Mouse (Mus musculus) liver, postnatal 0 days (tissue): ENCODE measurements around the gene Kdm4b. TPM values are rescaled to one million over a fixed set of nuclear protein-coding genes. Genes with fewer than 3 reads are reported as not detected.

ENCODE experiments used
- ATAC-seq: fragments of 200-750 bp; cut with Nextera tagmentation; 2 replicates; pipeline ENCODE4 v1.8.0; 2017; ENCODE audit warnings: mild to moderate bottlenecking, moderate library complexity
- DNase-seq: peaks from one replicate; pipeline ENCODE4 v3.0.0-alpha.2; 2016
- H3K27ac ChIP-seq: fragments of 300-500 bp; sonication (generic); 2 replicates; pipeline ENCODE4 v1.5.1; 2014; ENCODE audit warnings: antibody characterized with exemption, moderate library complexity, mild to moderate bottlenecking, low read depth
- H3K27me3 ChIP-seq: fragments of 300-500 bp; sonication (generic); 2 replicates; pipeline ENCODE4 v1.6.1; 2014; ENCODE audit warnings: low read length, control low read depth, mixed read lengths; ENCODE audit not compliant: insufficient read depth
- H3K36me3 ChIP-seq: fragments of 300-500 bp; sonication (generic); replicated peaks from 2 replicates; pipeline ENCODE4 v1.6.1; 2014; ENCODE audit warnings: mild to moderate bottlenecking, control low read depth, low read length, moderate library complexity, mixed read lengths; ENCODE audit not compliant: insufficient read depth
- H3K4me1 ChIP-seq: fragments of 300-500 bp; sonication (generic); 2 replicates; pipeline ENCODE4 v1.6.1; 2014; ENCODE audit warnings: antibody characterized with exemption, mild to moderate bottlenecking, control low read depth; ENCODE audit not compliant: insufficient read depth
- H3K4me2 ChIP-seq: fragments of 300-500 bp; sonication (generic); 2 replicates; pipeline ENCODE4 v1.6.1; 2014; ENCODE audit warnings: low read depth, mild to moderate bottlenecking, low read length, moderate library complexity, mixed read lengths
- H3K4me3 ChIP-seq: fragments of 300-500 bp; sonication (generic); 2 replicates; pipeline ENCODE4 v1.5.1; 2014; ENCODE audit warnings: low read depth, low read length
- H3K9ac ChIP-seq: fragments of 300-500 bp; sonication (generic); replicated peaks from 2 replicates; pipeline ENCODE4 v1.6.1; 2014; ENCODE audit warnings: mild to moderate bottlenecking, moderate library complexity
- H3K9me3 ChIP-seq: fragments of 300-500 bp; sonication (generic); 2 replicates; pipeline ENCODE4 v1.6.1; 2016; ENCODE audit warnings: mild to moderate bottlenecking, control low read depth, low read length, mixed read lengths
- CTCF ChIP-seq: sonication (generic); IDR thresholded peaks from 2 replicates; pipeline ENCODE4 v1.5.1; 2016; ENCODE audit warnings: antibody characterized with exemption, low read depth
- EP300 ChIP-seq: IDR thresholded peaks from 2 replicates; pipeline ENCODE4 v1.6.1; 2016; ENCODE audit warnings: antibody characterized with exemption, low read depth, mild to moderate bottlenecking
- WGBS: fragments of 180-500 bp; shearing (Covaris S2); extraction: QIAGEN DNeasy Blood & Tissue Kit; methylation state at CpG from one replicate; pipeline ENCODE4 v1.1.7; 2014; ENCODE audit not compliant: insufficient replicate concordance; 5-methylcytosine and 5-hydroxymethylcytosine counted together
- polyA plus RNA-seq: library from polyadenylated mRNA; unstranded; fragments of >200 nt; fragmentation: Nextera tagmentation; extraction: Ambion mirVana; gene quantifications from 2 replicates; pipeline ENCODE4 v1.2.1, GENCODE M21; 2015

The Kdm4b gene
- polyA plus RNA-seq, 1 experiment from 2014 or later = 5.8 TPM

DNA sequence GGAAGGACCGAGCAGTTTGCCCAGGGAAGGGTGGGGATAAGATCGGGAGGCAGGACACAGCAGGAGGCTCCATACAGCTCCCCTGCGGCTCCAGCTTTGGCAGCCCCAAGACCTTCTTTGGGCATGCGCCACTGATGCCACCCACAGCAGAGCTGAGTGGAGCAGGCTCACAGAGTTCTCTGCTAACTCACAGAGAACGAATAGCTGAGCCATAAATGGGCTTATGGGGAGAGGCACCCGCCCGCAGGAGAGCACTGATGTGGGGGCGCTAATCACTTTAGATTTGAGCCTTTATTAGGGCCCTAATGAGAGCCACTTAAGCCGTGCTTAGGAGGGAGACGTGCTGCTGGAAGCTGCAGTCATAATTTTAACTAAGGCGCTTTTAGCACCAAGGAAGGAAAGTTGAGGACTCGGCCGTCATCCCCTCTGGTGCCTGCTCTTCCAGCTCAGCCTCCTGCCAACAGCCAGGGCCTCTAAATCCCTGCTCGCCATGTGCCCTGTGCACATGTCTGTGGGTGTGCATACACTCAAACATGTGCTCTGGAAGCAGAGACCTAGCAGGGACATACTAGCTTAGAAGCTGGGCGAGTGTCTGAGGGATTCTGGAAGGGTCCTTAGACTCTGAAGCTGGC lies 45.3 kb downstream of the Kdm4b start:
- H3K4me1 ChIP-seq = peaks cover 8% of the 10 kb centered on the region; the same call in 1 of the 2 replicates
- H3K27me3 ChIP-seq = no peaks in the 10 kb centered on the region
- no peaks in the 10 kb centered on the region for H3K9me3 ChIP-seq
- no peak for DNase-seq
- ATAC-seq = no peak
- peaks cover 7% of the 10 kb centered on the region for H3K36me3 ChIP-seq
- WGBS = 84% methylated on average over 15 of the region's 15 CpGs
- no peak overlapping the region for H3K27ac ChIP-seq
- no peak overlapping the region for H3K4me3 ChIP-seq
- TF ChIP-seq EP300 = no peak
- no peak for TF ChIP-seq CTCF
- H3K4me2 ChIP-seq = no peak overlapping the region
- H3K9ac ChIP-seq = no peak overlapping the region

- TF ChIP-seq EP300 (no peak), CTCF (peak; percentile 26)
- Histone ChIP-seq H3K4me3 (no peak overlapping the region), H3K4me1 (peaks cover 8% of the 10 kb centered on the region; the same call in 1 of the 2 replicates), H3K36me3 (peaks cover 8% of the 10 kb centered on the region), H3K4me2 (no peak overlapping the region), H3K27me3 (no peaks in the 10 kb centered on the region), H3K9ac (no peak overlapping the region), H3K27ac (no peak overlapping the region), H3K9me3 (no peaks in the 10 kb centered on the region)
- 65% methylated on average over 4 of the region's 4 CpGs for WGBS
- DNase-seq (no peak), ATAC-seq (no peak)
Observed at GRCm38 (mm10) chr17:56372109-56372508, 46.2 kb downstream of the Kdm4b start.

DNA sequence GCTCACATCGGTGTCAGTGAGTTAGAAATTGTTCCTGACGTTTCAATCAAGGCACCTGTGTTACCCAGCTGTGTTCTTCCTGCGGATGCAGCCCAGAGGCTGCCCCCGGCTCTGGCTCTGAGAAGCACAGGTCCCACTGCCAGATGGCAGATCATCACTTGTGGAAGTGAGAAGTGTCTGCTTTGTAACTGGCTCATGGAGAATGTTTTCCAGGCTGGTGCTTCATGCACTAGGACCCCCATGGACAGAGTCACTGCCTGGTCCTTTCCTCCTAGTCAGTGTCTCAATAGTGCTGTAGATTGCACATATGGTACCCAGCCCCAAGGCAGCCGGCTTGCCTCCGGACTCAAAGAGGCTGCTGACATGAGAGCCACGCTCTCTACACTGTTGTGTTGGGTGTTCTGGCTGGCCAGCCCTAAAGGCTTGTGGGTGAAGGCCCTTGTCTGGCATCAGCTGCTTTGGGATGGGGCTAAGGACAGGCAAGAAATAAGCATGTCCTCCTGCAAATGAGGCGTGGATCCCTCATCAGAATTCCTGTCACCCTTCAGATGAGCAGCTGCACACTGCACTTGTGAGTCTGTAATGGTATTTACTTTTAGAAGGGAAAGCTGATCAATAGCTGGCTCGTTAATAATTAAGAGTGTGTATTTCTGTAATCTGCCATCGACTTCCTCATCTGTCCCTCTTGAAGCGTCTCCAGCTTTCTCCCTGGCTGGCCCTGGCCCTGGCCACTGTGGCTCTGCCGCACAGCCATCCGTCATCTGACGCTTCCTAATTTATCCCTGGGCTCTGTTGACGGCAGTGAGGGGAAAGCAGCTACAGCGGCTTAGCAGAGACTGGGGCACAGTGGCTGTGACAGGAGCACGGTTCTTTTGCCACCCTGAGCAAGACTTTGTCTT lies 47.5 kb downstream of the Kdm4b start:
- no peaks in the 10 kb centered on the region for H3K9me3 ChIP-seq
- DNase-seq = no peak
- ATAC-seq = peak; percentile 56
- WGBS = 69% methylated on average over 17 of the region's 17 CpGs
- peaks cover 11% of the 10 kb centered on the region for H3K36me3 ChIP-seq
- TF ChIP-seq EP300 = no peak
- no peak for TF ChIP-seq CTCF
- H3K27ac ChIP-seq = no peak overlapping the region
- H3K4me1 ChIP-seq = peaks cover 8% of the 10 kb centered on the region; the same call in 1 of the 2 replicates
- H3K4me3 ChIP-seq = no peak overlapping the region
- H3K4me2 ChIP-seq = no peak overlapping the region
- no peaks in the 10 kb centered on the region for H3K27me3 ChIP-seq
- H3K9ac ChIP-seq = no peak overlapping the region

DNA sequence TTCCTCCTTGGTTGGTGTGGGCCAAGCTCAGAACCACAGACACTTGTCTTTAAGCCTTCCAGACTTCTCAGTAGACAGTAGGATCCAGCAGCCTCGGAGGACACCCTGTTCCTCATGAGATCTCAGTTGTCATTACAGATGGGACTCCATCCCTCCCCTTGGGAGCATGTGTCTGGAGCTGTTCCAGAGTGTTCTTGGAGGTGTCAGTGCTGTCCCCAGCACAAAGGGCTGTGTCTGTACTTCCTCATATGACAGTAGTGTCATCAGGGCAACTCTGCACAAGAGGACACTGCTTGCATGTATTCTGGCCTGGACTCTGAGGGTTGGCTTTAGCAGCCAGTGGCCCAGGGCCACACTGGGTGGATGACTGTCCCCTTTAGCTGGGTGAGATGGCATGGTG lies 49.0 kb downstream of the Kdm4b start:
- Histone ChIP-seq H3K27ac (no peak overlapping the region), H3K4me1 (peaks cover 8% of the 10 kb centered on the region; the same call in 1 of the 2 replicates), H3K36me3 (peaks cover 17% of the 10 kb centered on the region; the same call in 1 of the 2 replicates), H3K9ac (no peak overlapping the region), H3K4me2 (no peak overlapping the region), H3K4me3 (no peak overlapping the region), H3K27me3 (no peaks in the 10 kb centered on the region), H3K9me3 (no peaks in the 10 kb centered on the region)
- ATAC-seq = no peak
- DNase-seq = no peak
- no peak for TF ChIP-seq CTCF
- no peak for TF ChIP-seq EP300
- WGBS = 77% methylated on average over 1 of the region's 1 CpGs

GRCm38 (mm10) chr17:56379281-56379834 lies 53.5 kb downstream of the Kdm4b start:
- Histone ChIP-seq H3K27me3 (no peaks in the 10 kb centered on the region), H3K9me3 (no peaks in the 10 kb centered on the region), H3K4me3 (no peak overlapping the region), H3K36me3 (peaks cover 22% of the 10 kb centered on the region), H3K27ac (no peak overlapping the region), H3K4me1 (no peaks in the 10 kb centered on the region), H3K9ac (no peak overlapping the region), H3K4me2 (no peak overlapping the region)
- DNase-seq (no peak), ATAC-seq (no peak)
- no peak for TF ChIP-seq CTCF
- no peak for TF ChIP-seq EP300
- 86% methylated on average over 6 of the region's 6 CpGs for WGBS

GRCm38 (mm10) chr17:56380286-56380685 lies 54.4 kb downstream of the Kdm4b start:
- Histone ChIP-seq H3K27ac (no peak overlapping the region), H3K27me3 (no peaks in the 10 kb centered on the region), H3K4me1 (no peaks in the 10 kb centered on the region), H3K9me3 (no peaks in the 10 kb centered on the region), H3K4me3 (no peak overlapping the region), H3K4me2 (no peak overlapping the region), H3K9ac (no peak overlapping the region), H3K36me3 (peaks cover 27% of the 10 kb centered on the region)
- no peak for ATAC-seq
- TF ChIP-seq EP300 (no peak), CTCF (no peak)
- DNase-seq = no peak
- WGBS = 87% methylated on average over 6 of the region's 6 CpGs
